Mouse (Mus musculus): ENCODE measurements around the gene Rtn1. TPM values are rescaled to one million over a fixed set of nuclear protein-coding genes. Genes with fewer than 3 reads are reported as not detected.
"Not testable (repeated sequence)": the region's sequence is repeated elsewhere in the genome, so short reads cannot be mapped to it uniquely, and the experiment has no call there.

Rtn1 gene
- polyA plus RNA-seq, 1 experiment from 2014 or later: 84.3 TPM

GRCm38 (mm10) chr12:72304347-72304688 lies 104.5 kb downstream of the Rtn1 start:
- ATAC-seq (ENCODE audit: insufficient number of reproducible peaks, insufficient read depth, low FRiP score, low read depth): no peak

GRCm38 (mm10) chr12:72303624-72304346 lies 105.1 kb downstream of the Rtn1 start:
- 73% methylated on average over 37 of the region's 37 CpGs for WGBS
- Histone ChIP-seq H3K36me3 (ENCODE audit: control insufficient read depth, insufficient read depth, low read length) (no peaks in the 10 kb centered on the region), H3K9ac (replicated peaks; ENCODE audit: low read depth, low read length) (no peak overlapping the region), H3K9me3 (ENCODE audit: control insufficient read depth, low read depth, low read length) (no peaks in the 10 kb centered on the region), H3K4me3 (ENCODE audit: low read depth, low read length) (no peak overlapping the region), H3K27ac (ENCODE audit: low read length) (no peak overlapping the region), H3K27me3 (ENCODE audit: control insufficient read depth, insufficient read depth, low read length) (no peaks in the 10 kb centered on the region), H3K4me1 (ENCODE audit: control insufficient read depth, insufficient read depth, low read length) (0 out of 2 replicates have a peak, but pooled peaks cover 3% of the 10 kb centered on the region), H3K4me2 (replicated peaks; ENCODE audit: low read depth, low read length) (no peak overlapping the region)
- ATAC-seq (ENCODE audit: insufficient number of reproducible peaks, insufficient read depth, low FRiP score, low read depth): no peak

More at GRCm38 (mm10) chr12:72304347-72304688, 104.5 kb downstream of the Rtn1 start:
- H3K9ac ChIP-seq (replicated peaks; ENCODE audit: low read depth, low read length): no peak overlapping the region
- 0 out of 2 replicates have a peak, but pooled peaks cover 3% of the 10 kb centered on the region for H3K4me1 ChIP-seq (ENCODE audit: control insufficient read depth, insufficient read depth, low read length)
- no peaks in the 10 kb centered on the region for H3K36me3 ChIP-seq (ENCODE audit: control insufficient read depth, insufficient read depth, low read length)
- H3K27me3 ChIP-seq (ENCODE audit: control insufficient read depth, insufficient read depth, low read length): no peaks in the 10 kb centered on the region
- no peak overlapping the region for H3K4me3 ChIP-seq (ENCODE audit: low read depth, low read length)
- no peak overlapping the region for H3K4me2 ChIP-seq (replicated peaks; ENCODE audit: low read depth, low read length)
- 78% methylated on average over 5 of the region's 5 CpGs for WGBS
- no peak overlapping the region for H3K27ac ChIP-seq (ENCODE audit: low read length)
- H3K9me3 ChIP-seq (ENCODE audit: control insufficient read depth, low read depth, low read length): no peaks in the 10 kb centered on the region

- 54% methylated on average over 8 of the region's 8 CpGs for WGBS
- H3K27me3 ChIP-seq (ENCODE audit: control insufficient read depth, insufficient read depth, low read length): no peaks in the 10 kb centered on the region
- no peak overlapping the region for H3K4me2 ChIP-seq (replicated peaks; ENCODE audit: low read depth, low read length)
- H3K9ac ChIP-seq (replicated peaks; ENCODE audit: low read depth, low read length): no peak overlapping the region
- H3K9me3 ChIP-seq (ENCODE audit: control insufficient read depth, low read depth, low read length): no peaks in the 10 kb centered on the region
- no peak overlapping the region for H3K27ac ChIP-seq (ENCODE audit: low read length)
- no peak for ATAC-seq (ENCODE audit: insufficient number of reproducible peaks, insufficient read depth, low FRiP score, low read depth)
- H3K4me1 ChIP-seq (ENCODE audit: control insufficient read depth, insufficient read depth, low read length): 0 out of 2 replicates have a peak, but pooled peaks cover 3% of the 10 kb centered on the region
- no peak overlapping the region for H3K4me3 ChIP-seq (ENCODE audit: low read depth, low read length)
- H3K36me3 ChIP-seq (ENCODE audit: control insufficient read depth, insufficient read depth, low read length): no peaks in the 10 kb centered on the region
Observed at GRCm38 (mm10) chr12:72301431-72301830, 107.4 kb downstream of the Rtn1 start.

- Histone ChIP-seq H3K9ac (replicated peaks; ENCODE audit: low read depth, low read length) (no peak overlapping the region), H3K27ac (ENCODE audit: low read length) (no peak overlapping the region), H3K36me3 (ENCODE audit: control insufficient read depth, insufficient read depth, low read length) (no peaks in the 10 kb centered on the region), H3K4me3 (ENCODE audit: low read depth, low read length) (no peak overlapping the region), H3K27me3 (ENCODE audit: control insufficient read depth, insufficient read depth, low read length) (no peaks in the 10 kb centered on the region), H3K4me1 (ENCODE audit: control insufficient read depth, insufficient read depth, low read length) (0 out of 2 replicates have a peak, but pooled peaks cover 3% of the 10 kb centered on the region), H3K4me2 (replicated peaks; ENCODE audit: low read depth, low read length) (no peak overlapping the region), H3K9me3 (ENCODE audit: control insufficient read depth, low read depth, low read length) (no peaks in the 10 kb centered on the region)
- WGBS: 60% methylated on average over 8 of the region's 8 CpGs
- ATAC-seq (ENCODE audit: insufficient number of reproducible peaks, insufficient read depth, low FRiP score, low read depth): no peak
Observed at GRCm38 (mm10) chr12:72300971-72301370, 107.9 kb downstream of the Rtn1 start.

GRCm38 (mm10) chr12:72298222-72298621 lies 110.6 kb downstream of the Rtn1 start:
- H3K4me3 ChIP-seq (ENCODE audit: low read depth, low read length): no peak overlapping the region
- H3K27me3 ChIP-seq (ENCODE audit: control insufficient read depth, insufficient read depth, low read length): no peaks in the 10 kb centered on the region
- 0 out of 2 replicates have a peak, but pooled peaks cover 3% of the 10 kb centered on the region for H3K4me1 ChIP-seq (ENCODE audit: control insufficient read depth, insufficient read depth, low read length)
- no peak overlapping the region for H3K27ac ChIP-seq (ENCODE audit: low read length)
- 34% methylated on average over 7 of the region's 7 CpGs for WGBS
- H3K4me2 ChIP-seq (replicated peaks; ENCODE audit: low read depth, low read length): no peak overlapping the region
- H3K9ac ChIP-seq (replicated peaks; ENCODE audit: low read depth, low read length): no peak overlapping the region
- no peak for ATAC-seq (ENCODE audit: insufficient number of reproducible peaks, insufficient read depth, low FRiP score, low read depth)
- no peaks in the 10 kb centered on the region for H3K9me3 ChIP-seq (ENCODE audit: control insufficient read depth, low read depth, low read length)
- no peaks in the 10 kb centered on the region for H3K36me3 ChIP-seq (ENCODE audit: control insufficient read depth, insufficient read depth, low read length)

GRCm38 (mm10) chr12:72296552-72296951 lies 112.3 kb downstream of the Rtn1 start:
- no peak for ATAC-seq (ENCODE audit: insufficient number of reproducible peaks, insufficient read depth, low FRiP score, low read depth)
- H3K9me3 ChIP-seq (ENCODE audit: control insufficient read depth, low read depth, low read length): peaks cover 3% of the 10 kb centered on the region; the same call in 1 of the 2 replicates
- H3K36me3 ChIP-seq (ENCODE audit: control insufficient read depth, insufficient read depth, low read length): no peaks in the 10 kb centered on the region
- H3K4me1 ChIP-seq (ENCODE audit: control insufficient read depth, insufficient read depth, low read length): 0 out of 2 replicates have a peak, but pooled peaks cover 3% of the 10 kb centered on the region
- no peak overlapping the region for H3K4me3 ChIP-seq (ENCODE audit: low read depth, low read length)
- H3K27ac ChIP-seq (ENCODE audit: low read length): no peak overlapping the region
- no peaks in the 10 kb centered on the region for H3K27me3 ChIP-seq (ENCODE audit: control insufficient read depth, insufficient read depth, low read length)
- no peak overlapping the region for H3K9ac ChIP-seq (replicated peaks; ENCODE audit: low read depth, low read length)
- 86% methylated on average over 5 of the region's 5 CpGs for WGBS
- H3K4me2 ChIP-seq (replicated peaks; ENCODE audit: low read depth, low read length): no peak overlapping the region

GRCm38 (mm10) chr12:72293185-72293584 lies 115.7 kb downstream of the Rtn1 start:
- not testable (repeated sequence) for H3K4me1 ChIP-seq (ENCODE audit: control insufficient read depth, insufficient read depth, low read length); H3K9me3 ChIP-seq (ENCODE audit: control insufficient read depth, low read depth, low read length); H3K27ac ChIP-seq (ENCODE audit: low read length); H3K4me2 ChIP-seq (replicated peaks; ENCODE audit: low read depth, low read length); H3K27me3 ChIP-seq (ENCODE audit: control insufficient read depth, insufficient read depth, low read length); H3K9ac ChIP-seq (replicated peaks; ENCODE audit: low read depth, low read length); ATAC-seq (ENCODE audit: insufficient number of reproducible peaks, insufficient read depth, low FRiP score, low read depth); H3K4me3 ChIP-seq (ENCODE audit: low read depth, low read length); H3K36me3 ChIP-seq (ENCODE audit: control insufficient read depth, insufficient read depth, low read length)
- WGBS: 93% methylated on average over 3 of the region's 3 CpGs

- no peak overlapping the region for H3K27ac ChIP-seq (ENCODE audit: low read length)
- no peak for ATAC-seq (ENCODE audit: insufficient number of reproducible peaks, insufficient read depth, low FRiP score, low read depth)
- no peak overlapping the region for H3K9ac ChIP-seq (replicated peaks; ENCODE audit: low read depth, low read length)
- 65% methylated on average over 2 of the region's 2 CpGs for WGBS
- H3K27me3 ChIP-seq (ENCODE audit: control insufficient read depth, insufficient read depth, low read length): no peaks in the 10 kb centered on the region
- H3K4me2 ChIP-seq (replicated peaks; ENCODE audit: low read depth, low read length): no peak overlapping the region
- H3K9me3 ChIP-seq (ENCODE audit: control insufficient read depth, low read depth, low read length): peaks cover 5% of the 10 kb centered on the region; the same call in 1 of the 2 replicates
- no peak overlapping the region for H3K4me3 ChIP-seq (ENCODE audit: low read depth, low read length)
- no peaks in the 10 kb centered on the region for H3K36me3 ChIP-seq (ENCODE audit: control insufficient read depth, insufficient read depth, low read length)
- no peaks in the 10 kb centered on the region for H3K4me1 ChIP-seq (ENCODE audit: control insufficient read depth, insufficient read depth, low read length)
Observed at GRCm38 (mm10) chr12:72292566-72292965, 116.3 kb downstream of the Rtn1 start.

- Histone ChIP-seq H3K4me3 (ENCODE audit: low read depth, low read length) (no peak overlapping the region), H3K27me3 (ENCODE audit: control insufficient read depth, insufficient read depth, low read length) (no peaks in the 10 kb centered on the region), H3K9ac (replicated peaks; ENCODE audit: low read depth, low read length) (no peak overlapping the region), H3K9me3 (ENCODE audit: control insufficient read depth, low read depth, low read length) (peaks cover 5% of the 10 kb centered on the region; the same call in 1 of the 2 replicates), H3K27ac (ENCODE audit: low read length) (no peak overlapping the region), H3K4me1 (ENCODE audit: control insufficient read depth, insufficient read depth, low read length) (no peaks in the 10 kb centered on the region), H3K4me2 (replicated peaks; ENCODE audit: low read depth, low read length) (no peak overlapping the region), H3K36me3 (ENCODE audit: control insufficient read depth, insufficient read depth, low read length) (no peaks in the 10 kb centered on the region)
- no peak for ATAC-seq (ENCODE audit: insufficient number of reproducible peaks, insufficient read depth, low FRiP score, low read depth)
- 96% methylated on average over 4 of the region's 4 CpGs for WGBS
Observed at GRCm38 (mm10) chr12:72291266-72291665, 117.6 kb downstream of the Rtn1 start.

Measured in stomach, embryonic 14.5 days (tissue).